Mouse (Mus musculus) hindbrain, embryonic 10.5 days (tissue): ENCODE measurements around the gene Cd300a. TPM values are rescaled to one million over a fixed set of nuclear protein-coding genes. Genes with fewer than 3 reads are reported as not detected.

Source experiments
- DNase-seq: peaks from one replicate; pipeline ENCODE4 v3.0.0-alpha.2; 2017; ENCODE audit warnings: low spot score
- H3K27ac ChIP-seq: fragments of 300-500 bp; sonication (generic); 2 replicates; pipeline ENCODE4 v1.5.1; 2016; ENCODE audit warnings: mild to moderate bottlenecking, moderate library complexity
- H3K27me3 ChIP-seq: fragments of 300-500 bp; sonication (generic); 2 replicates; pipeline ENCODE4 v1.6.1; 2016; ENCODE audit warnings: mild to moderate bottlenecking; ENCODE audit not compliant: poor library complexity, insufficient read depth, severe bottlenecking
- H3K36me3 ChIP-seq: fragments of 300-500 bp; sonication (generic); 2 replicates; pipeline ENCODE4 v1.6.1; 2016; ENCODE audit warnings: mild to moderate bottlenecking, moderate library complexity
- H3K4me1 ChIP-seq: fragments of 300-500 bp; sonication (generic); replicated peaks from 2 replicates; pipeline ENCODE4 v1.6.1; 2016; ENCODE audit warnings: mild to moderate bottlenecking
- H3K4me3 ChIP-seq: fragments of 300-500 bp; sonication (generic); 2 replicates; pipeline ENCODE4 v1.5.1; 2016; ENCODE audit warnings: mild to moderate bottlenecking, moderate library complexity
- H3K9me3 ChIP-seq: fragments of 300-500 bp; sonication (generic); 2 replicates; pipeline ENCODE4 v1.6.1; 2016; ENCODE audit warnings: mild to moderate bottlenecking, moderate library complexity
- WGBS: fragments of 180-500 bp; shearing (Covaris S2); methylation state at CpG from one replicate; pipeline ENCODE4 v1.1.7; 2016; 5-methylcytosine and 5-hydroxymethylcytosine counted together
- polyA plus RNA-seq: library from polyadenylated mRNA; unstranded; fragments of >200 nt; fragmentation: Nextera tagmentation; extraction: Ambion mirVana; gene quantifications from 2 replicates; pipeline ENCODE4 v1.2.1, GENCODE M21; 2016

The Cd300a gene
- polyA plus RNA-seq, 1 experiment from 2014 or later: 1.0 TPM

- H3K27me3 ChIP-seq: no peaks in the 10 kb centered on the region
- no peaks in the 10 kb centered on the region for H3K36me3 ChIP-seq
- no peak overlapping the region for H3K4me3 ChIP-seq
- H3K27ac ChIP-seq: no peak overlapping the region
- no peaks in the 10 kb centered on the region for H3K9me3 ChIP-seq
- DNase-seq: no peak
- WGBS: 84% methylated on average over 2 of the region's 2 CpGs
- no peaks in the 10 kb centered on the region for H3K4me1 ChIP-seq
Observed at GRCm38 (mm10) chr11:114929581-114929980, 39.7 kb downstream of the Cd300a start.

- H3K27ac ChIP-seq: no peak overlapping the region
- H3K4me3 ChIP-seq: no peak overlapping the region
- H3K9me3 ChIP-seq: no peaks in the 10 kb centered on the region
- H3K36me3 ChIP-seq: no peaks in the 10 kb centered on the region
- H3K4me1 ChIP-seq: no peaks in the 10 kb centered on the region
- peaks cover 4% of the 10 kb centered on the region; the same call in 1 of the 2 replicates for H3K27me3 ChIP-seq
- no peak for DNase-seq
- WGBS: 81% methylated on average over 5 of the region's 5 CpGs
Observed at GRCm38 (mm10) chr11:114931041-114931440, 41.2 kb downstream of the Cd300a start.

- H3K27ac ChIP-seq: no peak overlapping the region
Observed at GRCm38 (mm10) chr11:114933591-114933990, 43.8 kb downstream of the Cd300a start.

GRCm38 (mm10) chr11:114934144-114934543 lies 44.3 kb downstream of the Cd300a start, which contains the start of gene Cd300lb:
Gene Cd300lb, minus strand, starts transcription at chr11:114934386.
- no peak within 1 kb of the TSS for H3K4me3 ChIP-seq
- 70% methylated on average over 6 of the region's 6 CpGs for WGBS

More at GRCm38 (mm10) chr11:114933591-114933990, 43.8 kb downstream of the Cd300a start:
- no peak overlapping the region for H3K4me3 ChIP-seq
- peaks cover 4% of the 10 kb centered on the region; the same call in 1 of the 2 replicates for H3K27me3 ChIP-seq
- no peaks in the 10 kb centered on the region for H3K4me1 ChIP-seq
- no peaks in the 10 kb centered on the region for H3K9me3 ChIP-seq
- 81% methylated on average over 4 of the region's 4 CpGs for WGBS
- no peaks in the 10 kb centered on the region for H3K36me3 ChIP-seq
- no peak for DNase-seq

More at GRCm38 (mm10) chr11:114934144-114934543, 44.3 kb downstream of the Cd300a start, which contains the start of gene Cd300lb:
- Histone ChIP-seq H3K36me3 (no peaks in the 10 kb centered on the region), H3K27me3 (peaks cover 4% of the 10 kb centered on the region; the same call in 1 of the 2 replicates), H3K4me1 (no peaks in the 10 kb centered on the region), H3K27ac (no peak within 1 kb of the TSS), H3K9me3 (no peaks in the 10 kb centered on the region)
- DNase-seq: no peak

Other genes with a start within 250 kb of the Cd300a start
- 959 and 1,042 TPM in 2 replicates for gene Rpl38, start 221.5 kb upstream of the Cd300a start, polyA plus RNA-seq
- gene Ttyh2, start 214.6 kb upstream of the Cd300a start, polyA plus RNA-seq: 15.6 and 15.9 TPM in 2 replicates
- 4.0 and 6.3 TPM in 2 replicates for gene Dnaic2, start 162.6 kb upstream of the Cd300a start, polyA plus RNA-seq
- 1.1 and 3.8 TPM in 2 replicates for gene Kif19a, start 124.7 kb upstream of the Cd300a start, polyA plus RNA-seq
- gene Btbd17, start 94.1 kb upstream of the Cd300a start, polyA plus RNA-seq: 50.8 and 60.0 TPM in 2 replicates
- gene Gpr142, start 91.1 kb upstream of the Cd300a start, polyA plus RNA-seq: 0.37 and 0.77 TPM in 2 replicates
- 31.5 and 42.9 TPM in 2 replicates for gene Gprc5c, start 38.9 kb upstream of the Cd300a start, polyA plus RNA-seq
- 0.05 and 0.06 TPM in 2 replicates for gene Cd300lb, start 44.3 kb downstream of the Cd300a start, polyA plus RNA-seq
- not detected in 2 replicates for gene Cd300c, start 79.1 kb downstream of the Cd300a start, polyA plus RNA-seq
- 0.08 TPM in 1 of 2 replicates, not detected in the other for gene Cd300ld, start 99.9 kb downstream of the Cd300a start, polyA plus RNA-seq
- gene Cd300c2, start 111.8 kb downstream of the Cd300a start, polyA plus RNA-seq: 0.76 and 1.1 TPM in 2 replicates
- not detected in 2 replicates for gene Cd300ld2, start 126.2 kb downstream of the Cd300a start, polyA plus RNA-seq
- gene Cd300ld4, start 137.0 kb downstream of the Cd300a start, polyA plus RNA-seq: not detected in 2 replicates
- gene Cd300ld5, start 147.7 kb downstream of the Cd300a start, polyA plus RNA-seq: not detected in 2 replicates
- gene Cd300ld3, start 158.4 kb downstream of the Cd300a start, polyA plus RNA-seq: not detected in 2 replicates
- not detected in 2 replicates for gene Cd300e, start 172.1 kb downstream of the Cd300a start, polyA plus RNA-seq
- 0.44 and 1.4 TPM in 2 replicates for gene Rab37, start 201.4 kb downstream of the Cd300a start, polyA plus RNA-seq
- 0.11 TPM in 1 of 2 replicates, not detected in the other for gene Cd300lf, start 244.0 kb downstream of the Cd300a start, polyA plus RNA-seq